Mouse (Mus musculus) MEL-GATA-1-ER (cell line): ENCODE data around the gene Arpc3.
"Not testable (repeated sequence)": the region's sequence is repeated elsewhere in the genome, so short reads cannot be mapped to it uniquely, and the experiment has no call there.

ENCODE experiments used
- DNase-seq: peaks from one replicate; pipeline ENCODE4 v3.0.0-alpha.2; 2012; ENCODE audit warnings: low read depth; ENCODE audit errors: extremely low read depth

The Arpc3 gene

GRCm38 (mm10) chr5:122439400-122440094, 47.9 kb downstream of the Arpc3 start:
- DNase-seq, result no peak

- no peak for DNase-seq
Observed at GRCm38 (mm10) chr5:122440095-122440630, 48.5 kb downstream of the Arpc3 start.

GRCm38 (mm10) chr5:122444492-122444891, 52.8 kb downstream of the Arpc3 start:
- no peak for DNase-seq

GRCm38 (mm10) chr5:122445051-122445610, 53.5 kb downstream of the Arpc3 start:
- DNase-seq, result no peak

GRCm38 (mm10) chr5:122447857-122448256, 56.2 kb downstream of the Arpc3 start:
- no peak for DNase-seq

- DNase-seq, result no peak
Observed at GRCm38 (mm10) chr5:122448869-122449268, 57.2 kb downstream of the Arpc3 start.

GRCm38 (mm10) chr5:122449946-122450345, 58.3 kb downstream of the Arpc3 start:
- no peak for DNase-seq

GRCm38 (mm10) chr5:122450913-122451317, 59.2 kb downstream of the Arpc3 start:
- no peak for DNase-seq

- DNase-seq, result no peak
Observed at GRCm38 (mm10) chr5:122451324-122451723, 59.6 kb downstream of the Arpc3 start.

- DNase-seq, result no peak
Observed at GRCm38 (mm10) chr5:122452194-122452593, 60.5 kb downstream of the Arpc3 start.

GRCm38 (mm10) chr5:122453188-122453587, 61.5 kb downstream of the Arpc3 start:
- no peak for DNase-seq

- no peak for DNase-seq
Observed at GRCm38 (mm10) chr5:122454442-122454841, 62.8 kb downstream of the Arpc3 start.

- DNase-seq, result no peak
Observed at GRCm38 (mm10) chr5:122454883-122455282, 63.2 kb downstream of the Arpc3 start.

- no peak for DNase-seq
Observed at GRCm38 (mm10) chr5:122455584-122455983, 63.9 kb downstream of the Arpc3 start.

GRCm38 (mm10) chr5:122457054-122457453, 65.4 kb downstream of the Arpc3 start:
- not testable (repeated sequence) for DNase-seq

GRCm38 (mm10) chr5:122458066-122458465, 66.4 kb downstream of the Arpc3 start:
- no peak for DNase-seq

- no peak for DNase-seq
Observed at GRCm38 (mm10) chr5:122459335-122459734, 67.7 kb downstream of the Arpc3 start.

- DNase-seq, result no peak
Observed at GRCm38 (mm10) chr5:122460656-122461055, 69.0 kb downstream of the Arpc3 start.

GRCm38 (mm10) chr5:122461431-122461830, 69.8 kb downstream of the Arpc3 start:
- no peak for DNase-seq
